Mouse (Mus musculus) left cerebral cortex, postnatal 14 days (tissue): ENCODE measurements around the gene Smyd3. TPM values are rescaled to one million over a fixed set of nuclear protein-coding genes. Genes with fewer than 3 reads are reported as not detected.

Source experiments
- DNase-seq, 2 experiments: peaks; one replicate each; pipeline ENCODE4 v3.0.0; 2021 to 2022; ENCODE audit warnings: low spot score in 2 of 2, mixed read lengths in 1 of 2
- intact Hi-C: fragments of 180-260 bp; cut with DNase I; formaldehyde crosslinking; loops from one replicate; pipeline ENCODE4 v1.15.1; 2025
- long read RNA-seq, 2 experiments: library from polyadenylated mRNA; stranded (forward); transcript quantifications; one replicate each; pipeline ENCODE4 v2.0.0; 2021
- total RNA-seq, 2 experiments: library from RNA; stranded (reverse); gene quantifications; 2 replicates each; pipeline ENCODE4 v1.2.3; 2021

The Smyd3 gene
- total RNA-seq: 10 to 100 TPM; 19.1 to 20.6 TPM
- long read RNA-seq, experiment 1, partial matches to known transcripts: 1 of 5 reads
- long read RNA-seq, experiment 1, other reads (novel, unspliced or antisense): 3 of 5 reads
- long read RNA-seq, experiment 2, partial matches to known transcripts: 3 of 8 reads
- long read RNA-seq, experiment 2, other reads (novel, unspliced or antisense): 5 of 8 reads

DNA sequence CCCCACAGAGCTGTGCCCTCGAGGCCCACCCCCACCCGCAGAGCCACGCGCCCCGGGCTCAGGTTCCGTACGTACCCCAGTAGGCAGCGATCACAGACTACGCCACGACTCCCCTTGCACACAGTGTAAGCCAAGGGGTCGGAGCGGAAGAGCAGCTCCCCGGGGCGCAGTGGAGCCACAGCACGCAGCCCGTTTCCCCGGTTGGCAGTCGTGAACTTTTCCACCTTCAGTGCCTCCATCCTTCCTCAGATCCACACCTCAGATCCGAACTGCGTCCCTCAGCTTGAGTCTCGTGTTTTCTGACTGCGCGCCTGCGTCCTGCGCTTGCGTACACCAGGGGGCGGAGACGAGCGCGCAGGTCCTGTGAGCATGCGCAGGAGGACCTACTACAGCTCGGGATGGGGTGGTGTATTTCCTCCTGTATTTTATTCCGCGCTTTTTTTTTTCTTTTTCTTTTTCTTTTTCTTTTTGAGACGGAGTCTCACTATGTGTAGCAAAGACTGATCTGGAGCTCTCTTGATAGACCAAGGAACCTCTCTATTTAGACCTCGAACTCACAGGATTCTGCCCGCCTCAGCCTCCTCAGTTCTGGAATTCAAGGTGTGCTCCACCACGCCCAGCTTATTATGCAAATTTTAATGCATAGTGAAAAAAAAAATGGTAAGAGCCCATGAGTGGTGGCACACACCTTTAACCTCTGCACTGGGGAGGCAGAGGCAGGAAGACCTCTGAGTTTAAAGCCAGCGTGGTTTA, at the start of gene Smyd3:
Gene Smyd3, minus strand, starts transcription at position 329 of the 753 bp plus-strand sequence.
- intact Hi-C loops: loop anchor here (5.0 kb wide), 1 partner anchor 219 kb away; no protein-coding TSS in a partner anchor
- peak; percentile 75 to 86 for DNase-seq

DNA sequence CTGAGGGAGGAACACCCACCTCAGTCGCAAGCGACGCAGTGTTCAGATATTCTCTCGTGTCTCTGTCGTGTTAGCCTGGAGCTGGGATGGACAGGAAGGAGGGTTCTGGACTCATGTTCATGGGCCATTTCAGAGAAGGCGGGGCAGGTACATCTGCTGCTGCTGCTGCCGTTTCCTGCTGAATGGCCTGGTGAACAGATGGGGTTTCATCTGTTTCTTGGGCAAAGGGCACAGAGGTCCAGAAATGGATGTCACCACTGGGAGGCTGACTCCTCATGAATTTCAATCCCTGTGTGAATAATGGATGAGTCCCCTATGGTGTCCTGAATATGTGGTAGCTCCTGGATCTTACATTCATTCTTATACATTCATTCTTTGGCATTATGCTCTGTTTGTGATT, 49.7 kb upstream of the Smyd3 start:
- intact Hi-C loops: no loop called here
- DNase-seq: no peak

DNA sequence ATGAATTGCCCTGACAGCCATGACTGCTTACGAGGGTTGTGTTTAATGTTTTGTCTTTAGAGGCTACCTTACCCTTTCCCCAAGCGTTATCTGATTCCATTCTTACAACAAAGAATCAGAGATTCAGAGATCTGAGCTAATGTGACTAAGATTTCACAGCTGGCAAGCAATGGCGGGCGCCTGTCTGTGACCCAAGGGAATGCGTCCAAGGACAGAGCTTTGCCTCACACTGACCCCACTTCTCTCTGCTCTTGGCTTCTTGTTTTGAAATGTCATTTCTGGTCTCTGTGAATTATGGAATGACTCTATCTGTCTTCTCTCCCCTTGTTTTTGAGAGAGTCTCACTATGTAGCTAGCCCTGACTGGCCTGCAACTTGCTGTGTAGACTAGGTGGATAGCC, 46.1 kb upstream of the Smyd3 start:
- no peak for DNase-seq
- intact Hi-C loops: no loop called here

DNA sequence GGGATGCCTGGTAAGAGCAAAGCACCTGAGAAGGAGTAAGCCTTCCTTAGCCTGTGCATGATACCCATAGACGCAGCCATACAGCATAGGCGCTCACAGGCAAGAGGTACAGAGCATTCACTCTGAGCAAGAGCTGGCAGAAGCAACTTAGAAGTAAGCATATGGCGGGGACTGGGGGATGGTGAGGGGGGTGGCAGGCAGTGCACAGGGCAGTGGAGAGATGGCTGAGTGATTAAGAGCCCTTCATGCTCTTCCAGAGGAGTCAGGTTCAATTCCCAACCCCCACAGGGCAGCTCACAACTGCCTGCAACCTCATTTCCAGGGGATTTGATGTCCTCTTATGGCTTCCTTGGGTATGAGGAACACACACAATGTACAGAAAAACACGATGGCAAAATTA, 45.4 kb upstream of the Smyd3 start:
- no peak for DNase-seq
- intact Hi-C loops: no loop called here

DNA sequence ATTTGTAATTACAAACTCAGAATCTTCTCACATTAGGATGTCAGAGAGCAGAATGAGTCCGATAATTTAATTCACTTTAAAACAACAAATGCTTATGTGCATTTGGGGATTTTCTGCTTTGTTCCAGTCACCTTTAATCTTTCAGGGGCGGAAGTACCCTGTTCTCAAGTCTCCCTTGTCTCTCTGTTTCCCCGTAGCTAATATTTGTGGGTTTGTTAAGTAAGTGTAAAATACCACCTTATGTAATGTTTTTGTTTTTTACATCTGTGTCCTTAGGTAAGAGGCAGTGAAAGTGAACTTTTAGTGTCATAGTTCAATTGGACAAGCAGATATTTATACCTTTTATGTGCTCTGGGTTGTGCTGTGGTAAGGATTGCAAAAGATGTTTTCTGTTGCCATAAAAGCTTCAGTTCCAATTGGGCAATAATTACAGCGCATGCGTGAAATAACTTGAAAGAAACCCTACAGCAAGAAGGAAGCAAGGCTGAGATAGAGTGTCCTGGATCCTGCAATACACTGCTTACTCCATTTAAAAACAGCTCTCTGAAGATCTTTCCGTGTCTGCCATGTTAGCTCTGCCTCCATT, 43.1 kb upstream of the Smyd3 start:
- no peak for DNase-seq
- intact Hi-C loops: no loop called here

DNA sequence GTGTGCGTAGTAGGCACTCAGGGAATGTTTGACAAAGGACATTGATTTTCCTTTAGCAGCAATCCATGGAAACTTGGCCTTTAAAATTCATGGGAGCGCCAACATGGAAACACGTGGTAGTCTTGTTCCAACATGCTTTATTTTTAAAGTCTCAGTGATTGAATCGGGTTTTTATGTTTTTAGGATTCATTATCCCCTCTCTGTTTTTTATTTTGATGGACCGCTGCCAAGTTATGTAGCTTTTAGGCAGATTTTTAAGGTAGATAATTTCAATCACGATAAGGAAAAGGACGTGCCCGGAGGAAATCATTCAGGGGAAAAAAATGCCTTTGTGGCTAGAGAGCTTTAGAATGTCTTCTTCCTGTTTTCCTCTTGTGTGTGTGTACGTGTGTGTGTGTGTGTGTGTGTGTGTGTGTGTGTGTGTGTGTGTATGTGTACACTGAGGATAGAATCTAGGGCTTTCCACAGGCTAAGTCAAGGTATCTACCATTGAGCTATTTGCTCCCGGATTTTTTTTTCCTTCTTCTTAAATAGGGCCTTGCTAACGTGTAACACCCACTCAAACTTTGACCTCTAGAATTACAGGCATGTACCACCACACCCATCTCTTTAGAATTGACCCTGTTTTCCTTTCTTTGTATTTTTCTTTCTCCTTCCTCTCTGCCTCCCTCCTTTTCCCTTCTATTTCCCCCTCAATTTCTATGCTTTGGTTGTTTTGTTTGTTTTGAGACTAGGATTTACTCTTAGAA, 41.8 kb upstream of the Smyd3 start:
- intact Hi-C loops: no loop called here
- no peak for DNase-seq

DNA sequence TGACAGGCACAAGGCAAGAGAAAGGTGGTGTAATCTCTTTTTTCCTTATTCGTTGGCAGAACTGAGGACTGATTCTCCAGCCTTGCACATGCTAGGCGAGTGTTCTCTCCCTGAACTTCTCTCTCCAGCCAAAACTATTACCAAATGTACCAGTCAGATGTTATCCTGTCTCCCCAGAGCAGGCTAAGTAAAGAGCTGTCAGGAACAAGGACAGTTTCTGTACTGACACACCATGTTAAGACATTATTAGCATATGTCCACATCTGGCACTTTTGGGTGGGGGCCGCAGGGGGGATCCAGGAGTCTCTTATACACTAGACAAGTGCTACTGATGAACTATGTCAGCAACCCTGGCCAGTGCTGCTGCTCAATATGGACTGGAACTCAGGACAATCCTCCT, 39.1 kb upstream of the Smyd3 start:
- DNase-seq: no peak
- intact Hi-C loops: no loop called here

DNA sequence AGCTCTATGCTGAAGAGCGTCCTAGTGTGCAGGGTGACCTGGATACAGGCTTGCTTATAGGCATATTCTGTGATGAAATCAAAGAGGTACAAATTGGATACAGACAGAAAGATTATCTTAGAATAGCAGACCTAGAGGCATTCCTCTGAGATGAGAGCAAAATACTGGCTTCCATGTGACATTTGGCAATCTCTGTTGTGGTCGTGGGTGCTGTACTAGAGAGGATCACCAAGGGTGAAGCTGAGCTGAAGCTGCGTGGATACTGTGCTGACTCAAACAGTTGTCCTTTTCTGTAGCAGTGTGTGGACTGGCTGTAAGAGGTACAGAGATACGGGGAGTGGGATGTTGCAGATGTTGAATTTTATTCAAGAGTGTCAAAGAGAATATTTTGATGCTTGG, 36.1 kb upstream of the Smyd3 start:
- DNase-seq: no peak
- intact Hi-C loops: no loop called here

DNA sequence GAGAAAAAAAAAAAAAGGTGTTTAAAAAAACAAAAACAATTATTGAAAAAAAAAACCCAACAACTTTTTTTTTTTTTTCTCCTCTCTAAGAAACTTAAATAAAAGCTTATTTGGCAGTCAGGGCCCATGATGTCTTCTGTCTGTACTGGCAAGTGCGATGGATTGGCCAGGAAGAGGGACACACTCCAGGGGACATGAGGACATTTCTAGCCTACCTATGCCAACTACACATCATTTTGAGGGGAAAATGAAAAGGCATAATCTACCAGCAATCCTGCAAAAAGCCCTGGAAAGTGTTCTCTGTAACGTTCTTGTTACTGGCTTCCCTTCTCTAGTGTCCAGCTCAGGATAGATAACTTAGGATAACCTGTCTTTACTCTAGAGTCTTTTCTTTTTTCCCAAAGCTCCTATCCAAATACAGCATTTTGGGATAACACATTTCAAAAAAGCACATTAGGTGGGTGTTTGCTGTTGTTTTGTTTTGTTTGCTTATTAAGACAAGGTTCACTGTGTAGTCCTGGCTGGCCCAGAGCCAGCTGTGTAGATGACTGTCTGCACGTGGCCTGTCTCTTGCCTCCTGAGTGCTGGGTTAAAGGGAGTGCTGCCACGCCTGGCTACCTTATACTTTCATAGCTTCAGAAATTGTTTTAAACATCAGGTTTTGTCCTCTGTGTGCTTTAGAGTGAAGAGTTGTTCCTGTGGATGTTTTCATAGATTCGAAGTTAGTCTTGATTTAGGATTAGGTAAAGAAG, 35.5 kb upstream of the Smyd3 start:
- DNase-seq: no peak

DNA sequence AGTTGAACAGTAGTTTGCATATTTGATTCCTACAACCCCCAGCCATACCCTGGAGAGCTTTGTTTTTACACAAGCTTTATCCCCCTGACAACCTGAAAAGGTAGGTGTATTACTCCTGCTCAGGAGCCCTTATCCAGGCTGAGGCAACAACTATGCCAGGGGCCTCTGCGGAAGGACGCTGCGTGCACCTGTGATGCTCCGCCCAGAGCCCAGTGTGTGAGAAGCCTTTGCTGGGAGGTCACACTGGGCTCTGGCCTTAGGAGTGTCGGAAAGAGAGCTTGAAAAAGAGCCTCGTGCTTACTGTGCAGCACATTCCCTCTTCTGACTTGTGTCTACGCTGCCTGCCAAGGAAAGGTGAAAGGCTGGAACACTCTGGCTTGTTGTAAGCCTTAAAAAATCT, 34.9 kb upstream of the Smyd3 start:
- no peak for DNase-seq
- intact Hi-C loops: no loop called here

More for the DNA sequence above, 35.5 kb upstream of the Smyd3 start:
- intact Hi-C loops: no loop called here

DNA sequence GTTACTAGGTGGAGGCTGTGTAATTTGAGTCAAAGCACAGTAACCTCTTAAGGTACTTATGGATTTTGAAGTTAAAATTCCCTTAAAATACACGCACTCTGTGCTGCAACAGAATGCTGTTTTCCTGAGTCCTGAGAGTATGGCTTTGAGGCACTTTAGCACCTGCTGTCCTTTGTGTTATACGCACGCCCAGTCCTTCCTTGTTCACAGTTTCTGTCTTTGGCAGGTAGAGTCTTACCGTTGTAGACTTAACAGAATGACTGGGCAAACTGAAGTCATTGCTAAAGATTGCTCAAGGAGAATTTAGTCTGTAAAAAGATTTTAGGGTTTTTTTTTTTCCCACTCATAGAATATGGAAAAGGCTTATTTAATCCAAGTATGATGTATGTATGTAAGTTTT, 34.1 kb upstream of the Smyd3 start:
- no peak for DNase-seq
- intact Hi-C loops: no loop called here

DNA sequence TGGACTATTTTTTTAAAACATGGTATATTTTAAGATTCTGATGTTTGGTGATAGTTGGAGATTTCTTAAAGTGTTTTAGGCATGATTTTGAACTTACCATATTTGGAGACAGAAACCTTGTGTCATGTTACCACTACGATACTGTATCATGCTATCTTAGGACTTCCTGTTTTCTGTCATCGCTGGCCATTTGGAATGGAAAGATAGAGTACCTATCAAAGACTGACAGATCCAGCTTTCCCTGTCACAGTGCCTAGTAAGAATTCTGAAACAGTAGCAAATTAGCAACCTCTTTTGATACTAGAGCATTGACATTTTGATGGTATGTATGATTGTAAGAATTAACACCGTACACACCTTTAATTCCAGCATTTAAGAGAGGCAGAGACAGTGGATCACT, 33.5 kb upstream of the Smyd3 start:
- no peak for DNase-seq
- intact Hi-C loops: no loop called here

DNA sequence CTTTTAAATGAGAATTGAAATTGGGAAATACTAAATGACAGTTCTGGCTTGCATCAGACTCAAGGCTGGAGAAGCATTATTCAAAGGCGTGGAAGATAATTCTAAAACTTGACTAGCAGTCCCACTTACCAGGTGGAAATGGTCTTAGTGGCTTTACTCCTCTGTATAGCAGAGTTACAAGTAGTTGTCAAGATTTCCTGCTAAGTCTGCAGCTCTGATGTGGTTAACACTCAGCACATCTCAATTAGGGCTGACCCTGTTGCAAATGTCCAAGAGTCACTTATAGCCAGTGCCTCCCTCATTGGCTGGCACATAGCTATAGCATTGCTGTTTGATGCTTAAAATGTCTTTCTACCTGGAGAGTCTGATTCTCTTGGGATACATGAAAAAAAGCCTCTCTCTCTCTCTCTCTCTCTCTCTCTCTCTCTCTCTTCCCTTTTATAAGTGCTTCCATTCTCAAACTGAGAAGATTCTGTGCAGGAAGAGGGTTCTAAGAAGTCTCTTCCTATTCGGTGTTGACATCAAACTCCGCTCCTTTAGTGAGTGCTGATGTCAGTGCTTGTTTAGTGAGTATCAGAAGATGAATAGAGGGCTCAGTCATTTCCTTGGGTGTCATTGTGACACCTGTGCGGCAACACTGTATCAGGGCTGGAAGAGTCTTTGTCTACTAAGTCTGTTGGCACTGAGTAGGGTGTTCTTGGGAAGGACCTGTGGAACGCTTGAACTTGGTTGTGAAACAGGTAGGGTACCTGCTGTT, 31.3 kb upstream of the Smyd3 start:
- DNase-seq: no peak
- intact Hi-C loops: loop anchor here (5.0 kb wide), 1 partner anchor 43 kb away; no protein-coding TSS in a partner anchor

DNA sequence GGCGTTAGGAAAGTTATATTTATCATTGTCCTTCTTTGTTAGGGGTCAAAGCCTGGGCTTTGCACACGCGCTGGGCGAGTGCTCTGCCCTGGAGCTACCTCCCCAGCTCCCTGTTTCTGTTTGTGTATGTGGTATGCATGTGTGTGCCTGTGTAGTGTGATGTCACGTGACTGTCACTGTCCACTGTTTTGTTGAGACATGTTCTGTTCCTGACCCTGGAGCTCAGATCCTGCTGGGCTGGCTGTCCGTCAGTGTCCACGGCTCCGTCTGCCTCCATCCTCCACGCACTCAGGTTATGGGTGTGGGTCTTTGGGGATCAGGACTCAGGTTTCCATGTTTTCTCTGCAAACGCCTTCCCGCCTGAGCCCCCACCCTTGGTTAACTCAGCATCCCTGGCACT, 30.4 kb upstream of the Smyd3 start:
- DNase-seq: no peak
- intact Hi-C loops: loop anchor here (5.0 kb wide), 1 partner anchor 44 kb away; no protein-coding TSS in a partner anchor

DNA sequence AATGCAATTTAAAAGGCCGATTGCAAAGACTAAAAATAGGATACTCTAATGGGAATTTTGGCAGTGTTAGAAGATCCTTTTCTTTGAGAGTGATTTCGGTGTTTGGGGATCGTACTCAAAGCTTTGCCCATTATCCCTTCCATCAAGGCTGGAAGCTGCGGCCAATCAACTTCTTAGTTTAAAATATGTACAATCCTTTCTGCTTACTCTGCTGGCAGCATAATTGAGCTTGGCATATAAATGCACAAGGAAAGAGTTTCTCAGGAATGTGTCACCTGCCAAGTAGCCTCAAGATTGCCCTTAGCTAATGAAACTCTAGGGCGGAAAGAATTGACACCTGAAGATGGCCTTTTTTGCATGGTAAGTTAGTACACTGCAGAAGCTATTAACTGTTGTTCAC, 29.3 kb upstream of the Smyd3 start:
- intact Hi-C loops: loop anchor here (5.0 kb wide), 1 partner anchor 45 kb away; no protein-coding TSS in a partner anchor
- no peak for DNase-seq

DNA sequence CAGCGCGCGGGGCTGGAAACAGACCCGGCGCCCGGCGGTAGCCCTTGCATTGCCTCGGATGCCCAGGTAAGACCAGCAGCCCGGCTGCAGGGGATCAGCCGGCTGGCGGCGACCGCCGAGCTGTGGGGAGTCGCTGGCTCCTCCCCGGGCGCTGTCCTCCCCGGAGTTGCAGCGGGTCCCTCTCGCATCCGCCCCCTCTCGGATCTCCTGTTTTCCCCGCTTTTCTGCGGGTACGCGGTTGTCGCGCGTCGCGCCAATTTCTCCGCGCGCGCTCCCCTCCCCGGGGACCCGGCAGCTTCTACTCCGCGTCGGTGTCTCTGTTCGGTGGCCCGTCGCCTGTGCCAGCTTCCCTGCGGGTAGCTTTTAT, 28.7 kb upstream of the Smyd3 start:
- peak; percentile 33 to 63 for DNase-seq
- intact Hi-C loops: loop anchor here (5.0 kb wide), 1 partner anchor 46 kb away; no protein-coding TSS in a partner anchor

DNA sequence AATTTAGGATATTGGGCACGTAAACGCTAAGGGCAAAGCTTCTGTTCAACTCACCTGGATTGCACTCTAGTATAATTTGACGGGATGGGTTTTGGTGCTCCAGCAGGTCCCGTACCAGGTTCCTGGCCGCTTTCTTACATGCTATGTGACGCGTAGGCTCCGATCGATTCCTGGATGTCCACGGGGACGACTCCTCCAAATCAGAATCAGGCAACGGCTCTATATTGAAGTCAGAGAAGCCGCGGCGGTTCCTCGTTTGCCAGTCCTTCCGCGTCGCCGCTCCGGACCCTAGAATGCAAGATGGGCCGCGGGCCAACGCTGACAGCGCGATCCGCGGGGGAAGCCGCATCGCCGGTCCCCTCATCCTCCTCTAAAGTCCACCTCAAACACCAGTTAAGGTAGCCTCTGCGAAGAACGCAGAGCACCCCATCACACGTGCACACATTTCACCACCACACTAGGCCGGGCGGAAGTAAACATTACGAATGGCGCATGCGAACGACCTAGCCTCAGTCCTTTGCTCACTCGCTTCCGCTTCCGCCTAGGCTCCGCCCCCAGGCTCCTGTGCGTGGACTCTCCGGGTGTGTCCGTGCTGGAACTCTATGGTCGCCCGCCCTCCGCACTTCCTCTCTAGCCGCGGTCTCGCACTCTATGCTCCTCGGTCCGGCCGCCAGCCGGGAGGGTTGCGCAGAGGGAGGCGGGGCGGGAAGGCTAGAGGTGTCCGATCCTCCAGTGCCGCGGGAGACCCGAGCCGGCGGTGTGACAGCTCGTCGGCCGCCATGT, 28.1 kb upstream of the Smyd3 start, which contains the start of the genes Tfb2m and Cnst:
Gene Tfb2m, minus strand, starts transcription at position 500 of the 783 bp plus-strand sequence.
Gene Cnst, plus strand, starts transcription at position 603 of the 783 bp plus-strand sequence.
- DNase-seq: peak; percentile 97 to 98
- intact Hi-C loops: loop anchor here (5.0 kb wide), 1 partner anchor 46 kb away; no protein-coding TSS in a partner anchor

DNA sequence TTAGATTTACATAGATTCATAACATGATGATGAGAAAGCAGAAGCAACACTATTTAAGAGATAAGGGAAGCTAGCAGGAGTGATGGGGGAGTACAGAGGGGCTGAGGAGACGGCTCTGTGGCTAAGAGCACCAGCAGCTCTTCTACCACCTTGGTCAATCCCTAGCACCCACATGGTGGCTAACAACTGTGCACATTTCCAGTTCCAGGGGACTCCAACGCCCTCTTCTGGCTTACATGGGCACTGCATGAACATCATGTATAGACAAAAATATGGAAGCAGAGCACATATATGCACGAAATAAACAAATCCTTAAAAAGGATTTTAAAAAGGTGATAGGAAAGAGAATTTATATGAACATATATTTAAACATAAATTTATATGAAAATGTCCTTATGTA, 23.7 kb upstream of the Smyd3 start:
- DNase-seq: no peak
- intact Hi-C loops: no loop called here
